Mouse (Mus musculus) thymus, postnatal 25 days (tissue): ENCODE data around the gene Gm17324.
"Not testable (repeated sequence)": the region's sequence is repeated elsewhere in the genome, so short reads cannot be mapped to it uniquely, and the experiment has no call there.

Experiments used
- DNase-seq: peaks from one replicate; pipeline ENCODE4 v3.0.0; 2022

Gene Gm17324

DNA sequence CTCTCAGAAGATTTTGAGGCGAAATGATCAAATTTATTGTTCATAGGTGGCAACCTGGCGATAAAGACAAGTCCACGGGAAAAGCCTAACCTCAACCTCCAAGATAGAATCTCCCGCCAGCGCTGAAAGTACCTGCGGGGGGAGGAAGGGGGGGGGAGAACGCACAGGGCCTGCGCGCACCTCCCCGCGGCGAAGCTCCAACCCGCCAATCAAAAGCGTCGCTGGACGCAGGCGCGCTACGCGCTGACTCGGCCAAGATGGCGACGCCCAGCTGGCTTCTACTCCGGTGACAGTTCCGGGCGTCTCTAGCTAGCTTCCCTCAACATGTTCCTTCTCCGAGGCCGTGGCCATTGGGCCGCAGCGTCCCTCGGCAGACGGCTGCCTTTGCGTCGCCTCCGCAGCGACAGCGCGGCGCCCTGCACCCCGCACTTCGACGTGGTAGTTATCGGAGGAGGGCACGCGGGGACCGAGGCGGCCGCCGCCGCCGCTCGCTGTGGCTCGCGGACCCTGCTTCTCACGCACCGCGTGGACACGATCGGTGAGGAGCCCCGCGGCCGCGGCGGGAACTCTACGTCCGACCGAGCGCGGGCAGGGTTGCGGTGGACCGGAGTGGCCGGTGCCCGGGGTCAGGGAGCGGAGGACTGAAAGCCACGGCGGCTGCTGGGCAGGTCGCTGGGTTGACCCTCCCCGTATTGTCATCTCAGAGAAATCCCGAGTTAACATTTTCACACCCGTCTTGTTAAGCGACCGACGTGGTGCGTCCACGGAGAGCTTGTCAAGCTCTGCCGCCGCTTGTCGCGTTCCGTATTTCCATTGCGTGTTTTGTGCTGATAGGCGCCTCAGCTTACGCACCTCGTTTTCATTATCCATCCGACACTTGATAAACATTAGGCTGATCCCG is at the start of gene Gm17324, which contains the start of gene Mto1:
TSS of gene Gm17324 (minus strand) at position 814 of the 901 bp plus-strand sequence.
TSS of gene Mto1 (plus strand) at position 236 of the 901 bp plus-strand sequence.
- peak; percentile 90 for DNase-seq

- no peak for DNase-seq
These were observed 44.6 kb upstream of the Gm17324 start for GRCm38 (mm10) chr9:78493171-78493570.

GRCm38 (mm10) chr9:78492254-78492653 is 43.7 kb upstream of the Gm17324 start:
- DNase-seq, result no peak

GRCm38 (mm10) chr9:78491169-78491568 is 42.6 kb upstream of the Gm17324 start:
- DNase-seq, result no peak

- peak; percentile 61 for DNase-seq
These were observed 40.4 kb upstream of the Gm17324 start, which contains the start of gene Eef1a1 for GRCm38 (mm10) chr9:78488890-78489420. Gene Eef1a1, minus strand, starts transcription at chr9:78489151.

GRCm38 (mm10) chr9:78488021-78488420 is 39.4 kb upstream of the Gm17324 start:
- DNase-seq, result not testable (repeated sequence)

DNA sequence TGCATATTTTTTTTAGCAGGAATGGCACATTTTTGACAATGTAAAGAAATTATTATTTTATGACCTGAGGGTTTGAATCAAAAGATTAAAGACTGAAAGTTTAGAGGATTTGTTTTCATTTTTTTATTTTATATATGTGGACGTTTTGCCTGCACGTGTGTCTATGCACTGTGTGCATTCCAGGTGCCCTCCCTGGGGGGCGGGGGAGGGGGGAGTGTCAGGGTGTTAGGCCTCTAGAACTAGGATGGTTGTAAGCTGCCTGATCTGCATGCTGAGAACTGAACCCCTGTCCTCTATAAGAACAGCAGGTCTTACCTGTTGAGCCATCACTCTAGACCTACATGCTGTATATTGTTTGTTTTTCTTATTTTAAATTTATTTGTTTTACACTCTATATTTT is 36.1 kb upstream of the Gm17324 start:
- no peak for DNase-seq

DNA sequence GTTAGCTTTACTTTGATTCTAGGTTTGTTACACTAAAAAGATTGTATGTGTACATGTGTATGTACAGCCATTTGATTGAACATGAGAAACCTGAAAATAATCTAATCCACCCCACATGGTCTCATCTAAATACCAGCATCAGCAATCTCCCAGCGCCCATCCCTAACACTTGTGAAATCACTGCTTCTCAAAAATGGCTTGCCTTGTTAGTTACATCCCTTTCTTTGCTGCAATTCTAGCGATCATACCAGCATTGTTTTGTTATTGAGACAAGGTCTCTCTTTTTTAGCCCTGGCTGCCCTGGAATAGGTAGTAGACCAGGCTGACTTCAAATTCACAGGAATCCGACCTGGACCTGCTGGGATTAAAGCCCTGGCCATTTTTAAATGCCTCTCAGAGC is 33.8 kb upstream of the Gm17324 start:
- DNase-seq, result no peak

GRCm38 (mm10) chr9:78481423-78482331 is 33.1 kb upstream of the Gm17324 start:
- DNase-seq, result peak; percentile 97

GRCm38 (mm10) chr9:78480706-78481358 is 32.2 kb upstream of the Gm17324 start:
- peak; percentile 77 for DNase-seq

GRCm38 (mm10) chr9:78480227-78480626 is 31.6 kb upstream of the Gm17324 start:
- DNase-seq, result not testable (repeated sequence)

DNA sequence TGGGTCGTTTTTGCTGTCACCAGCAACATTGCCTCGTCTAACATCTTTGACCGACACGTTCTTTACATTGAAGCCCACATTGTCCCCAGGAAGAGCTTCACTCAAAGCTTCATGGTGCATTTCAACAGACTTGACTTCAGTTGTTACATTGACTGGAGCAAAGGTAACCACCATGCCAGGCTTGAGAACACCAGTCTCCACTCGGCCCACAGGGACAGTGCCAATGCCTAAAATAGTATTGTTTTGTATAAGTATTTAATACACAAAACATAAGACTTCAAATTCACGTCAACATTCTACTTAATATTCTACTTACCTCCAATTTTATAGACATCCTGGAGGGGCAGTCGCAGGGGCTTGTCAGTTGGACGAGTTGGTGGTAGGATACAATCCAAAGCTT is 30.7 kb upstream of the Gm17324 start:
- DNase-seq, result not testable (repeated sequence)

GRCm38 (mm10) chr9:78478009-78478605 is 29.5 kb upstream of the Gm17324 start:
- DNase-seq, result not testable (repeated sequence)

GRCm38 (mm10) chr9:78477021-78477551 is 28.5 kb upstream of the Gm17324 start:
- DNase-seq, result no peak

DNA sequence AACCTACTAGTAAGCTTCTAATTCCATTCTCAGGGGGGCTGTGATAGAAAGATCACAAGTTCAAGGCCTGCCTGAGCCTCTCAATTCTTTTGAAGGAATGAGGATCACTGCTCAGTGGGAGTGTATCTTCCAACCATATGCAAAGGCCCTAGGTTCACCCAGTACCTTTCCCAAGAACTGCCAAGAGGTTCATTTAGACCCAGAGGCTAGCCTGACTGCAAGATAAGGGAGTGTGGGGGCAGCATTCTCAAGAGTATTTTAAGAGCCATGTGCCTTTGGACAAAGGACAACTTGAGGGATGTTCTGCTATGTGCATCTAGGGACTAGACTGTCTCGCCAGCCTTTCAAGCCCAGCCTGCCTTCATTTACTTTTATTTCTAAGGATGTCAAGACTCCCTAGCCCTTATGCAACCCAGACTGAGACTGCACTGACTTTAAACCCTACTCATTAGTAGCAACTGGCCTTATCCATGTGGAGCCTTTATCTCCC is 28.0 kb upstream of the Gm17324 start:
- DNase-seq, result no peak

DNA sequence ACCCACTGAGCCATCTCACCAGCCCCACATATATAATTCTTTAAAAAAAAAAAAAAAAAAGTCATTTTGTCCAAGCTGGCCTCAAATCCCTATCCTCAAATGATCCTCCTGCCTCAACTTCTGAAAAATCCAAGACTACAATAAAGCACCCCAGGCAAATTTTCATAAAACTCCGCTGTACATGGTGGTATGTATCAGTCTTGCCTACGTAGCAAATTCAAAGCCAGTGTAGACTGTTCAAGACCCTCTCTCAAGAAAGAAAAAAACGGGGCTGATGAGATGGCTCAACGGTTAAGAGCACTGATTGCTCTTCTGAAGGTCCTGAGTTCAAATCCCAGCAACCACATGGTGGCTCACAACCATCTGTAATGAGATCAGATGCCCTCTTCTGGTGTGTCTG is 27.3 kb upstream of the Gm17324 start:
- no peak for DNase-seq

GRCm38 (mm10) chr9:78475383-78475780 is 26.8 kb upstream of the Gm17324 start:
- no peak for DNase-seq

GRCm38 (mm10) chr9:78474771-78475382 is 26.3 kb upstream of the Gm17324 start:
- DNase-seq, result no peak

GRCm38 (mm10) chr9:78474270-78474669 is 25.7 kb upstream of the Gm17324 start:
- no peak for DNase-seq

GRCm38 (mm10) chr9:78473588-78473987 is 25.0 kb upstream of the Gm17324 start:
- no peak for DNase-seq

DNA sequence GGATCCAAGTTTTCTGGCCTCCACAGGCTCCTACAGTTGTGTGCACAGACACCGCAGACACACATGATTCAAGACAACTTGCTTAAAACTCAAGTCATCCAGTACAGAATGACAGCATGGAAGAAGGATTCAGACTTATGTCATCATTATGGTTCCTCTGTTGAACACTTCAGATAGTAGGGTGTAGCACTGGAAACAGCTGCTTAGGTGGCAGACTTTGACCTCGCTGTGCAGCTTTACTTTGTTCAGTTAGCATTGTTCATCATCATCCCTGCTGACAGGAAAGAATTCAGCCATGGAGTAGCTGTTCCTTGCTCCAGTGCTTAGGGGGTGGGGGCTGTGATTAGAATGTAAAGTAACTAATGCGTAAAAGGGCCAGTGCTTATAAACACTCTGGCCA is 17.1 kb upstream of the Gm17324 start:
- no peak for DNase-seq
